Mouse (Mus musculus): ENCODE data around the gene Neb. TPM values are rescaled to one million over a fixed set of nuclear protein-coding genes. Genes with fewer than 3 reads are reported as not detected.

Neb gene
- polyA plus RNA-seq, 1 experiment from 2014 or later = 2.3 TPM

DNA sequence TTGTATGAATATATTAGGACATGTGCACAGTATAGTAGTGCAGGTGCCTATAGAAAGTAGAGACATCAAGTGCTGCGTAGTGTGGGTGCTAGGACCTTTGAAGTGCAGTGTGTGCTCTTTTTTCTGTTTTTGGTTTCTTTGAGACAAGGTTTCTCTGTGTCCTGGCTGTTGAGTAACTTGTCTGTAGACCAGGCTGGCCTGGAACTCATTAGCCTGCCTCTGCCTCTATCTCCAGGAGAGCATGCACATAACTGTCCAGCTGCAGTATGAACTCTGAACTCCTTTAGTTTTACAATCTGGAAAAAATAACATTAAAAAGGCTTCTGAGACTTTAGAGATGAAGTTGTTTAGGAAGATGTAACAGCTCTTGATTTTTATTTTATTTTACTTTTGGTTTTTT lies 264.2 kb downstream of the Neb start:
- Histone ChIP-seq H3K4me1 (ENCODE audit: insufficient read depth, low read depth, low read length) (no peaks in the 10 kb centered on the region), H3K4me2 (replicated peaks; ENCODE audit: low read depth, low read length) (no peak overlapping the region), H3K9me3 (ENCODE audit: low read length) (no peaks in the 10 kb centered on the region), H3K27ac (ENCODE audit: low read length) (no peak overlapping the region), H3K27me3 (replicated peaks; ENCODE audit: insufficient read depth, low read length) (no peaks in the 10 kb centered on the region), H3K36me3 (ENCODE audit: insufficient read depth, low read length) (peaks cover 39% of the 10 kb centered on the region), H3K9ac (replicated peaks; ENCODE audit: low read depth) (no peak overlapping the region), H3K4me3 (ENCODE audit: low read depth, low read length) (no peak overlapping the region)
- ATAC-seq = no peak
- 96% methylated on average over 1 of the region's 1 CpGs for WGBS
- DNase-seq (ENCODE audit: low spot score) = no peak
- no peak for TF ChIP-seq EP300 (IDR thresholded peaks at IDR 0.05)
- TF ChIP-seq CTCF (IDR thresholded peaks at IDR 0.05) = no peak

Small RNA genes within 50 kb of the gene (microRNA-seq; reads per million reads assigned to microRNA genes)
- not detected for gene Gm22095

Other genes with a start within 250 kb of the Neb start
- 22.0 and 23.4 TPM in 2 replicates for gene Arl5a, start 46.4 kb upstream of the Neb start, polyA plus RNA-seq (2015; fragmentation: Nextera tagmentation; extraction: Ambion mirVana)